Mouse (Mus musculus) CH12.LX (cell line): Measurements from ENCODE around the gene Mpzl1. TPM values are rescaled to one million over a fixed set of nuclear protein-coding genes. Genes with fewer than 3 reads are reported as not detected.

Source experiments
- DNase-seq: peaks from one replicate; pipeline ENCODE4 v3.0.0-alpha.2; 2013; ENCODE audit errors: extremely low read depth
- H3K27ac ChIP-seq: 2 replicates; pipeline ENCODE4 v1.5.1; 2012; ENCODE audit warnings: low read depth, mild to moderate bottlenecking, control low read depth, moderate library complexity; ENCODE audit not compliant: insufficient read depth
- H3K27me3 ChIP-seq: replicated peaks from 2 replicates; pipeline ENCODE3; 2012; ENCODE audit warnings: inconsistent platforms
- H3K36me3 ChIP-seq, 2 experiments: replicated peaks in 1 of 2; 2 replicates each; pipeline versions ENCODE3 to v1.6.1; 2012; ENCODE audit warnings: inconsistent platforms in 1 of 2, low read length in 1 of 2, mild to moderate bottlenecking in 1 of 2, mixed read lengths in 1 of 2, moderate library complexity in 1 of 2; ENCODE audit not compliant: control insufficient read depth in 1 of 2, insufficient read depth in 1 of 2
- H3K4me1 ChIP-seq, 2 experiments: 2 replicates each; pipeline ENCODE4 v1.6.1; 2012; ENCODE audit warnings: inconsistent platforms in 1 of 2, moderate library complexity in 1 of 2; ENCODE audit not compliant: insufficient read depth in 2 of 2, control insufficient read depth in 1 of 2
- H3K4me2 ChIP-seq: 2 replicates; pipeline ENCODE4 v1.6.1; 2012; ENCODE audit warnings: low read depth, mild to moderate bottlenecking, control low read depth; ENCODE audit not compliant: poor library complexity, insufficient read depth, severe bottlenecking
- H3K4me3 ChIP-seq, 3 experiments: fragments of 150-350 bp in 1 of 3; sonication (generic) in 1 of 3; replicated peaks in 1 of 3; 2 replicates each; pipeline versions ENCODE3 to v1.5.1; 2011 to 2012; ENCODE audit warnings: low read depth in 2 of 3, low read length in 2 of 3, mild to moderate bottlenecking in 2 of 3, moderate library complexity in 2 of 3, control low read depth in 1 of 3, improper control_type of control experiment in 1 of 3, inconsistent platforms in 1 of 3, mixed read lengths in 1 of 3; ENCODE audit not compliant: poor library complexity in 1 of 3
- H3K79me2 ChIP-seq: replicated peaks from 2 replicates; pipeline ENCODE4 v1.6.1; 2012; ENCODE audit warnings: mild to moderate bottlenecking, moderate library complexity; ENCODE audit not compliant: control insufficient read depth, poor library complexity, insufficient read depth, severe bottlenecking; ENCODE audit errors: extremely low read depth
- H3K9ac ChIP-seq: 2 replicates; pipeline ENCODE4 v1.6.1; 2012; ENCODE audit warnings: low read depth, mild to moderate bottlenecking, control low read depth, moderate library complexity; ENCODE audit not compliant: insufficient read depth
- H3K9me3 ChIP-seq: replicated peaks from 2 replicates; pipeline ENCODE3; 2012; ENCODE audit warnings: low read length, inconsistent platforms, mixed read lengths
- BHLHE40 ChIP-seq: IDR thresholded peaks from 2 replicates; pipeline ENCODE4 v1.6.1; 2011; ENCODE audit warnings: mild to moderate bottlenecking, low read depth, low read length, improper control_type of control experiment
- CHD2 ChIP-seq: IDR thresholded peaks from 2 replicates; pipeline ENCODE4 v1.6.1; 2011; ENCODE audit warnings: low read length, improper control_type of control experiment
- CTCF ChIP-seq, 2 experiments: IDR thresholded peaks in 1 of 2; conservative IDR thresholded peaks in 1 of 2; 2 replicates each; pipeline ENCODE4 v1.5.1; 2011 to 2012; ENCODE audit warnings: low read depth in 2 of 2, low read length in 2 of 2, improper control_type of control experiment in 1 of 2, inconsistent platforms in 1 of 2, mild to moderate bottlenecking in 1 of 2, moderate library complexity in 1 of 2
- ELF1 ChIP-seq: IDR thresholded peaks from 2 replicates; pipeline ENCODE4 v1.6.1; 2014; ENCODE audit warnings: low read depth, mild to moderate bottlenecking, inconsistent platforms, low read length, improper control_type of control experiment
- HCFC1 ChIP-seq: IDR thresholded peaks from 2 replicates; pipeline ENCODE4 v1.6.1; 2012; ENCODE audit warnings: low read depth, mild to moderate bottlenecking, inconsistent platforms, low read length, improper control_type of control experiment
- JUN ChIP-seq: IDR thresholded peaks from 2 replicates; pipeline ENCODE4 v1.6.1; 2011; ENCODE audit warnings: low read depth, mild to moderate bottlenecking, low read length, improper control_type of control experiment, moderate library complexity; ENCODE audit not compliant: insufficient read depth
- JUND ChIP-seq: conservative IDR thresholded peaks from 2 replicates; pipeline ENCODE4 v1.6.1; 2011; ENCODE audit warnings: low read depth, low read length, improper control_type of control experiment
- KAT2A ChIP-seq: IDR thresholded peaks from 2 replicates; pipeline ENCODE4 v1.6.1; 2012; ENCODE audit warnings: low read length, improper control_type of control experiment, inconsistent platforms; ENCODE audit not compliant: insufficient replicate concordance
- MXI1 ChIP-seq: IDR thresholded peaks from 2 replicates; pipeline ENCODE4 v1.6.1; 2011; ENCODE audit warnings: mild to moderate bottlenecking, low read depth, low read length, improper control_type of control experiment
- MYC ChIP-seq: IDR thresholded peaks from 2 replicates; pipeline ENCODE4 v1.6.1; 2011; ENCODE audit warnings: low read depth, mild to moderate bottlenecking, improper control_type of control experiment, low read length
- POLR2A ChIP-seq: IDR thresholded peaks from 2 replicates; pipeline ENCODE4 v1.6.1; 2011; ENCODE audit warnings: low read depth, mild to moderate bottlenecking, improper control_type of control experiment, low read length
- POLR2AphosphoS2 ChIP-seq: IDR thresholded peaks from 2 replicates; pipeline ENCODE4 v1.6.1; 2011; ENCODE audit warnings: low read depth, low read length, improper control_type of control experiment
- RAD21 ChIP-seq: IDR thresholded peaks from 2 replicates; pipeline ENCODE4 v1.6.1; 2011; ENCODE audit warnings: low read depth, mild to moderate bottlenecking, low read length, improper control_type of control experiment, moderate library complexity
- RCOR1 ChIP-seq: conservative IDR thresholded peaks from 2 replicates; pipeline ENCODE4 v1.6.1; 2012; ENCODE audit warnings: low read depth, mild to moderate bottlenecking, inconsistent platforms, low read length, improper control_type of control experiment
- SIN3A ChIP-seq: IDR thresholded peaks from 2 replicates; pipeline ENCODE4 v1.6.1; 2012; ENCODE audit warnings: low read length, improper control_type of control experiment, inconsistent platforms
- SMC3 ChIP-seq: IDR thresholded peaks from 2 replicates; pipeline ENCODE4 v1.6.1; 2011; ENCODE audit warnings: low read depth, low read length, improper control_type of control experiment
- TBP ChIP-seq: conservative IDR thresholded peaks from 2 replicates; pipeline ENCODE4 v1.6.1; 2011; ENCODE audit warnings: low read depth, low read length, improper control_type of control experiment
- TCF12 ChIP-seq: IDR thresholded peaks from 2 replicates; pipeline ENCODE4 v1.6.1; 2014; ENCODE audit warnings: low read depth, mild to moderate bottlenecking, inconsistent platforms, low read length, improper control_type of control experiment
- UBTF ChIP-seq: IDR thresholded peaks from 2 replicates; pipeline ENCODE4 v1.6.1; 2012; ENCODE audit warnings: low read depth, mild to moderate bottlenecking, inconsistent platforms, low read length, improper control_type of control experiment, moderate library complexity
- USF2 ChIP-seq: conservative IDR thresholded peaks from 2 replicates; pipeline ENCODE4 v1.6.1; 2011; ENCODE audit warnings: low read depth, low read length, improper control_type of control experiment
- ZC3H11A ChIP-seq: IDR thresholded peaks from 2 replicates; pipeline ENCODE4 v1.6.1; 2012; ENCODE audit warnings: low read depth, mild to moderate bottlenecking, inconsistent platforms, low read length, improper control_type of control experiment
- ZNF384 ChIP-seq: IDR thresholded peaks from 2 replicates; pipeline ENCODE4 v1.6.1; 2012; ENCODE audit warnings: low read depth, low read length, improper control_type of control experiment, inconsistent platforms
- dilution Hi-C: fragments of 300-500 bp; cut with MboI; formaldehyde crosslinking; loops from 2 replicates; pipeline ENCODE4 v1.14.3; 2020; ENCODE audit warnings: low sequenced_read_pairs; ENCODE audit not compliant: extremely low pct_unique_long_range_greater_than_20kb, extremely low pct_ligation_motif_present
- in situ Hi-C: fragments of 300-500 bp; cut with MboI; formaldehyde crosslinking; loops from 3 replicates; pipeline ENCODE4 v1.14.3; 2019; ENCODE audit warnings: low sequenced_read_pairs, low pct_ligation_motif_present, low pct_unique_long_range_greater_than_20kb, mixed read lengths
- polyA plus RNA-seq: library from polyadenylated mRNA; unstranded; fragments of >175 nt; gene quantifications from 2 replicates; pipeline ENCODE4 v1.2.1, GENCODE M21; 2012; ENCODE audit warnings: low read depth; ENCODE audit not compliant: insufficient read length
- total RNA-seq, 2 experiments: library from RNA; depleted of rRNA; stranded (reverse); fragments of 300-350 nt in 1 of 2; fragments of >200 nt in 1 of 2; gene quantifications; 2 replicates each; pipeline ENCODE4 v1.2.3; 2012 to 2014

Gene Mpzl1
- total and polyA plus RNA-seq, 3 experiments, result 2.8 to 6.7 (median 6.5) TPM

- Histone ChIP-seq H3K27ac (no peak overlapping the region), H3K36me3 (peaks cover 30 to 89% of the 10 kb centered on the region in 2 experiments), H3K79me2 (no peaks in the 10 kb centered on the region), H3K9me3 (peaks cover 6% of the 10 kb centered on the region), H3K27me3 (no peaks in the 10 kb centered on the region), H3K4me2 (no peak overlapping the region), H3K9ac (no peak overlapping the region), H3K4me1 (peaks cover 16 to 50% of the 10 kb centered on the region in 2 experiments), H3K4me3 (no peak overlapping the region)
- dilution Hi-C loops, result no loop called here
- TF ChIP-seq BHLHE40 (no peak), CTCF (conservative IDR thresholded peaks at IDR 0.05 in 1 of 2, IDR thresholded peaks at IDR 0.05 in 1 of 2; ENCODE audit: low read depth in 2 of 2, low read length in 2 of 2) (no peak), KAT2A (no peak), RCOR1 (no peak)
- in situ Hi-C loops, result loop anchor here (5.0 to 25.0 kb wide), 3 partner anchors 76 to 501 kb away; no protein-coding TSS in a partner anchor
- DNase-seq, result no peak
Measured at GRCm38 (mm10) chr1:165661725-165662124, 27.4 kb upstream of the Mpzl1 start.

DNA sequence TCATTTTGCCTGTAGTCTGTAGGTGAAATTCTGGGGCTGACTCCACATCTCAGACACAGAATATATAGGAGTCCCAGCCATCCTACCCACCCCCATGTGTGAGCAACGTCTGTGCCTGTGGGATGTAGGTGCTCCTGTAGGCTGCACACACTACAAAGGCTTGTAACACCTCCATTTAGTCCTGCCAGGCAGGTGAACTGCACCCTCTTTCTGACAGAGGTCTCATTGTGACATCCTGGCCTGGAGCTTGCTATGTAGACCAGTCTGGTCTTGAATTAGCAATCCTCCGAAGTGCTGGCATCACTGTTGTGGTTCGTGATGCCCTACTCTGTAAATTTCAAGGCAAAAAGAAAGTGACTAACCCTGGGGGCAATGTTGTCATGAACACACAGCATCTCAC, 26.9 kb upstream of the Mpzl1 start:
- dilution Hi-C loops, result no loop called here
- H3K36me3 ChIP-seq, result peaks cover 32 to 90% of the 10 kb centered on the region in 2 experiments

DNA sequence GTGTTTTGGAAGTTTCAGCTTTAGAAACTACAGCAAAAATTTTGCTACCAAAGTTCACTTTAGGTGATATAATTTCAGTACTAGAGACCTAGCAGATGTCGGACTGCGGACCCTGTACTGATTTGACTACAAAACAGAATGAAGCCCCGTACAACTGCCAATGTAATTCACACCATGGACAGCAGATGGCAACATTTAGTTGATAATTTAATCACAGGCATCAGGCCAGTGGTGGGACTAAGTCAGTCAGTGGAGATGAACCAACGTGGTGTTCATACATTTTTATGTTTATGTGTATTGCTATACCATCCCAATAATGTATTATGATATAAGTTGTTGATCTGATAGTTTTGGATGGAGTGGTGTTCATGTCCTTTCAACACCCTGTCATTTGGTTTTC, 26.4 kb upstream of the Mpzl1 start:
- no peak overlapping the region for H3K4me3 ChIP-seq

More for the DNA sequence above, 26.9 kb upstream of the Mpzl1 start:
- H3K9me3 ChIP-seq, result peaks cover 6% of the 10 kb centered on the region
- no peaks in the 10 kb centered on the region for H3K27me3 ChIP-seq
- no peak overlapping the region for H3K9ac ChIP-seq
- H3K4me1 ChIP-seq, result peaks cover 16 to 50% of the 10 kb centered on the region in 2 experiments
- H3K79me2 ChIP-seq, result no peaks in the 10 kb centered on the region
- no peak for DNase-seq
- H3K27ac ChIP-seq, result no peak overlapping the region
- in situ Hi-C loops, result loop anchor here (5.0 to 25.0 kb wide), 3 partner anchors 76 to 501 kb away; no protein-coding TSS in a partner anchor
- H3K4me3 ChIP-seq, result no peak overlapping the region
- H3K4me2 ChIP-seq, result no peak overlapping the region
- TF ChIP-seq SMC3 (no peak), POLR2AphosphoS2 (no peak), HCFC1 (no peak), JUN (no peak), CTCF (conservative IDR thresholded peaks at IDR 0.05 in 1 of 2, IDR thresholded peaks at IDR 0.05 in 1 of 2; ENCODE audit: low read depth in 2 of 2, low read length in 2 of 2) (no peak), ELF1 (no peak), POLR2A (no peak), MXI1 (no peak)

More for the DNA sequence above, 26.4 kb upstream of the Mpzl1 start:
- Histone ChIP-seq H3K9me3 (peaks cover 6% of the 10 kb centered on the region), H3K27ac (no peak overlapping the region), H3K4me2 (no peak overlapping the region), H3K79me2 (no peaks in the 10 kb centered on the region), H3K9ac (no peak overlapping the region), H3K27me3 (no peaks in the 10 kb centered on the region), H3K4me1 (peaks cover 16 to 48% of the 10 kb centered on the region in 2 experiments), H3K36me3 (peaks cover 33 to 89% of the 10 kb centered on the region in 2 experiments)
- DNase-seq, result peak; percentile 63
- dilution Hi-C loops (no loop called here), in situ Hi-C loops (loop anchor here (5.0 to 25.0 kb wide), 3 partner anchors 77 to 502 kb away; no protein-coding TSS in a partner anchor)
- TF ChIP-seq RAD21 (peak; percentile 90), ZNF384 (no peak), USF2 (no peak), TBP (no peak), ZC3H11A (peak; percentile 65), SIN3A (no peak), JUND (no peak), MXI1 (no peak), CTCF (conservative IDR thresholded peaks at IDR 0.05 in 1 of 2, IDR thresholded peaks at IDR 0.05 in 1 of 2; ENCODE audit: low read depth in 2 of 2, low read length in 2 of 2) (peak; percentile 66 to 91), POLR2AphosphoS2 (no peak), CHD2 (no peak), SMC3 (peak; percentile 94), BHLHE40 (no peak), TCF12 (no peak), HCFC1 (no peak), RCOR1 (no peak), KAT2A (no peak), UBTF (no peak), MYC (no peak)
